Mouse (Mus musculus): Measurements from ENCODE around the gene Ccdc194. TPM values are rescaled to one million over a fixed set of nuclear protein-coding genes. Genes with fewer than 3 reads are reported as not detected.

Gene Ccdc194
- total RNA-seq (2022) = not detected

GRCm38 (mm10) chr8:71525226-71526050, at the start of gene Ccdc194:
Gene Ccdc194 (minus strand): TSS chr8:71525711.
- no peak for DNase-seq (ENCODE audit: low spot score in 2 of 2)

GRCm38 (mm10) chr8:71575020-71575419, 49.5 kb upstream of the Ccdc194 start:
- DNase-seq (ENCODE audit: low spot score in 2 of 2) = no peak

- DNase-seq (ENCODE audit: low spot score in 2 of 2) = no peak
These were observed 48.9 kb upstream of the Ccdc194 start for GRCm38 (mm10) chr8:71574426-71574825.

GRCm38 (mm10) chr8:71572847-71573633, 47.5 kb upstream of the Ccdc194 start:
- peak in 1 of 2 experiments; percentile 52 for DNase-seq (ENCODE audit: low spot score in 2 of 2)

- no peak for DNase-seq (ENCODE audit: low spot score in 2 of 2)
These were observed 46.6 kb upstream of the Ccdc194 start for GRCm38 (mm10) chr8:71572077-71572476.

GRCm38 (mm10) chr8:71570291-71570954, 44.9 kb upstream of the Ccdc194 start:
- DNase-seq (ENCODE audit: low spot score in 2 of 2) = peak; percentile 82 to 88

GRCm38 (mm10) chr8:71569366-71570290, 44.1 kb upstream of the Ccdc194 start:
- peak; percentile 79 to 84 for DNase-seq (ENCODE audit: low spot score in 2 of 2)

- DNase-seq (ENCODE audit: low spot score in 2 of 2) = no peak
These were observed 43.4 kb upstream of the Ccdc194 start for GRCm38 (mm10) chr8:71568941-71569340.

- DNase-seq (ENCODE audit: low spot score in 2 of 2) = peak; percentile 60 to 81
These were observed 43.0 kb upstream of the Ccdc194 start, which contains the start of gene Slc27a1 for GRCm38 (mm10) chr8:71568387-71568937. Gene Slc27a1 (plus strand): TSS chr8:71568882.

GRCm38 (mm10) chr8:71567587-71567986, 42.1 kb upstream of the Ccdc194 start:
- no peak for DNase-seq (ENCODE audit: low spot score in 2 of 2)

GRCm38 (mm10) chr8:71566501-71566900, 41.0 kb upstream of the Ccdc194 start, which contains the start of gene Nxnl1:
Gene Nxnl1 (minus strand): TSS chr8:71566601.
- no peak for DNase-seq (ENCODE audit: low spot score in 2 of 2)

GRCm38 (mm10) chr8:71563992-71564391, 38.5 kb upstream of the Ccdc194 start:
- DNase-seq (ENCODE audit: low spot score in 2 of 2) = no peak

- peak; percentile 66 to 72 for DNase-seq (ENCODE audit: low spot score in 2 of 2)
These were observed 37.2 kb upstream of the Ccdc194 start for GRCm38 (mm10) chr8:71562751-71563150.

- DNase-seq (ENCODE audit: low spot score in 2 of 2) = no peak
These were observed 35.9 kb upstream of the Ccdc194 start for GRCm38 (mm10) chr8:71561401-71561800.

GRCm38 (mm10) chr8:71560765-71561164, 35.3 kb upstream of the Ccdc194 start:
- no peak for DNase-seq (ENCODE audit: low spot score in 2 of 2)

GRCm38 (mm10) chr8:71560071-71560470, 34.6 kb upstream of the Ccdc194 start:
- DNase-seq (ENCODE audit: low spot score in 2 of 2) = no peak

GRCm38 (mm10) chr8:71558958-71559690, 33.6 kb upstream of the Ccdc194 start:
- peak in 1 of 2 experiments; percentile 33 for DNase-seq (ENCODE audit: low spot score in 2 of 2)

- DNase-seq (ENCODE audit: low spot score in 2 of 2) = no peak
These were observed 32.8 kb upstream of the Ccdc194 start, which contains the start of gene Tmem221 for GRCm38 (mm10) chr8:71558071-71558957. Gene Tmem221 (minus strand): TSS chr8:71558871.

Measured in gastrocnemius, adult 8-10 months (tissue).